Mouse (Mus musculus): ENCODE data around the gene Dnm1.
"Not testable (repeated sequence)": the region's sequence is repeated elsewhere in the genome, so short reads cannot be mapped to it uniquely, and the experiment has no call there.

Dnm1 gene

GRCm38 (mm10) chr2:32311443-32312317, 41.5 kb downstream of the Dnm1 start:
- no peak for DNase-seq (ENCODE audit: low spot score)

- DNase-seq (ENCODE audit: low spot score) = no peak
Measured at GRCm38 (mm10) chr2:32310096-32310845, 42.9 kb downstream of the Dnm1 start.

GRCm38 (mm10) chr2:32308870-32309568, 44.1 kb downstream of the Dnm1 start:
- no peak for DNase-seq (ENCODE audit: low spot score)

GRCm38 (mm10) chr2:32307941-32308760, 45.0 kb downstream of the Dnm1 start:
- DNase-seq (ENCODE audit: low spot score) = peak; percentile 45

GRCm38 (mm10) chr2:32307247-32307798, 45.8 kb downstream of the Dnm1 start:
- DNase-seq (ENCODE audit: low spot score) = no peak

GRCm38 (mm10) chr2:32306176-32306575, 47.0 kb downstream of the Dnm1 start:
- no peak for DNase-seq (ENCODE audit: low spot score)

GRCm38 (mm10) chr2:32305668-32306067, 47.5 kb downstream of the Dnm1 start:
- DNase-seq (ENCODE audit: low spot score) = no peak

GRCm38 (mm10) chr2:32304145-32304832, 48.8 kb downstream of the Dnm1 start:
- peak; percentile 34 for DNase-seq (ENCODE audit: low spot score)

- DNase-seq (ENCODE audit: low spot score) = no peak
Measured at GRCm38 (mm10) chr2:32302952-32303351, 50.2 kb downstream of the Dnm1 start.

- DNase-seq (ENCODE audit: low spot score) = no peak
Measured at GRCm38 (mm10) chr2:32299469-32299868, 53.7 kb downstream of the Dnm1 start.

- not testable (repeated sequence) for DNase-seq (ENCODE audit: low spot score)
Measured at GRCm38 (mm10) chr2:32295842-32296241, 57.3 kb downstream of the Dnm1 start.

GRCm38 (mm10) chr2:32295285-32295684, 57.9 kb downstream of the Dnm1 start:
- DNase-seq (ENCODE audit: low spot score) = no peak

GRCm38 (mm10) chr2:32294348-32294747, 58.8 kb downstream of the Dnm1 start:
- no peak for DNase-seq (ENCODE audit: low spot score)

- DNase-seq (ENCODE audit: low spot score) = peak; percentile 37
Measured at GRCm38 (mm10) chr2:32289578-32289977, 63.6 kb downstream of the Dnm1 start.

GRCm38 (mm10) chr2:32288371-32288931, 64.7 kb downstream of the Dnm1 start:
- DNase-seq (ENCODE audit: low spot score) = no peak

GRCm38 (mm10) chr2:32287923-32288367, 65.2 kb downstream of the Dnm1 start, which contains the start of gene Swi5:
Gene Swi5 (minus strand): TSS chr2:32288075.
- peak; percentile 97 for DNase-seq (ENCODE audit: low spot score)

GRCm38 (mm10) chr2:32287334-32287840, 65.8 kb downstream of the Dnm1 start, which contains the start of gene Golga2:
Gene Golga2 (plus strand): TSS chr2:32287384.
- DNase-seq (ENCODE audit: low spot score) = peak; percentile 12

GRCm38 (mm10) chr2:32283986-32284385, 69.2 kb downstream of the Dnm1 start:
- DNase-seq (ENCODE audit: low spot score) = no peak

- DNase-seq (ENCODE audit: low spot score) = peak; percentile 53
Measured at GRCm38 (mm10) chr2:32282727-32283126, 70.4 kb downstream of the Dnm1 start.

GRCm38 (mm10) chr2:32282289-32282688, 70.8 kb downstream of the Dnm1 start:
- DNase-seq (ENCODE audit: low spot score) = no peak

All from T-cell, adult 2 months (primary cell).